Mouse (Mus musculus): ENCODE data around the gene Ly75. TPM values are rescaled to one million over a fixed set of nuclear protein-coding genes. Genes with fewer than 3 reads are reported as not detected.

Gene Ly75
- total and polyA plus RNA-seq, 3 experiments: 1.1 to 2.2 TPM; not detected in 1

DNA sequence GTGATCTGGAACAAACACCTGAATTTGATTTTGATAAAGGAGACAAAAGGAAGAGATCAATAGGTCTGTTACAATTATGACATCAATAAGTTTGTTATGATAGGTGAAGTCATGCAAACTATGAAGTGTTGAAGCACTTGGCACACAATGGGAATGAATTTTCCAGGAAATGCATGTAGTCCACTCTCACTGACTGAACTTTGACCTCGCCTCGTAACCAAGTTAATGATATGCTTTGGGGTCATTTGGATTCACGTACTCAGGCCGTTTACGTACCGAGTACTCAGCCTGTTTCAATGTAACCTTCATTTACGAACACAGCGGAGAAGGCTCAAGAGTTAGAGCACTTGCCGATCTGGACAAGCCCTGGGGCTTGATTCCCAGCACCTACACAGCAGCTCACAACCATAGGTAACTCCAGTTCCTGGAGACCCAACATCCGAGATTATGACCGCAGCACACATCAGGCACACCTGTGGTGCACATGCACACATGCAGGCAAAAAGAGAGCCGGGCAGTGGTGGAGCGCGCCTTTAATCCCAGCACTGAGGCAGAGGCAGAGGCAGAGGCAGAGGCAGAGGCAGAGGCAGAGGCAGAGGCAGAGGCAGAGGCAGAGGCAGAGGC lies 113.1 kb downstream of the Ly75 start:
- TF ChIP-seq NELFE (IDR thresholded peaks at IDR 0.05; ENCODE audit: low read depth, low read length) (no peak), POLR2AphosphoS5 (IDR thresholded peaks at IDR 0.05; ENCODE audit: borderline replicate concordance, low read depth, low read length) (no peak), MXI1 (IDR thresholded peaks at IDR 0.05; ENCODE audit: low read depth, low read length) (no peak), TAL1 (IDR thresholded peaks at IDR 0.05; ENCODE audit: low read length) (no peak), ZKSCAN1 (IDR thresholded peaks at IDR 0.05; ENCODE audit: low read depth, low read length) (no peak), NRF1 (IDR thresholded peaks at IDR 0.05; ENCODE audit: insufficient read depth, low read depth, low read length, poor library complexity, severe bottlenecking) (no peak), ZC3H11A (IDR thresholded peaks at IDR 0.05; ENCODE audit: low read depth, low read length) (no peak), MAX (IDR thresholded peaks at IDR 0.05; ENCODE audit: low read length) (no peak), TBP (IDR thresholded peaks at IDR 0.05; ENCODE audit: low read depth, low read length) (no peak), USF1 (IDR thresholded peaks at IDR 0.05; ENCODE audit: low read depth, low read length) (no peak), KAT2A (conservative IDR thresholded peaks at IDR 0.05; ENCODE audit: low read depth, low read length) (no peak), GABPA (IDR thresholded peaks at IDR 0.05; ENCODE audit: low read depth, low read length) (no peak), MAFK (IDR thresholded peaks at IDR 0.05; ENCODE audit: borderline replicate concordance, low read depth, low read length) (no peak), CTCF (IDR thresholded peaks at IDR 0.05 in 2 of 3, conservative IDR thresholded peaks at IDR 0.05 in 1 of 3; ENCODE audit: control insufficient read depth in 1 of 3, insufficient read depth in 1 of 3, low read depth in 2 of 3, low read length in 3 of 3, poor library complexity in 1 of 3, severe bottlenecking in 1 of 3) (no peak)
- H3K79me2 ChIP-seq (ENCODE audit: control insufficient read depth, insufficient read depth, low read length, poor library complexity): no peaks in the 10 kb centered on the region
- DNase-seq (ENCODE audit: low read depth, low spot score): no peak
- H3K4me1 ChIP-seq (ENCODE audit: control insufficient read depth in 1 of 2, insufficient read depth in 2 of 2, low read length in 2 of 2): no peaks in the 10 kb centered on the region
- H3K9me3 ChIP-seq (replicated peaks; ENCODE audit: insufficient read depth, low read length): no peaks in the 10 kb centered on the region
- H3K36me3 ChIP-seq (ENCODE audit: control insufficient read depth in 1 of 2, insufficient read depth in 2 of 2, low read length in 2 of 2): no peaks in the 10 kb centered on the region
- no peak overlapping the region for H3K9ac ChIP-seq (ENCODE audit: control insufficient read depth, low read depth, low read length, poor library complexity, severe bottlenecking)
- no peak overlapping the region for H3K4me3 ChIP-seq (ENCODE audit: control insufficient read depth in 1 of 2, insufficient read depth in 1 of 2, low read depth in 2 of 2, low read length in 2 of 2)
- no peak overlapping the region for H3K27ac ChIP-seq (ENCODE audit: control insufficient read depth, low read depth, low read length)
- H3K27me3 ChIP-seq (ENCODE audit: control insufficient read depth in 1 of 2, insufficient read depth in 2 of 2, low read length in 2 of 2): no peaks in the 10 kb centered on the region

DNA sequence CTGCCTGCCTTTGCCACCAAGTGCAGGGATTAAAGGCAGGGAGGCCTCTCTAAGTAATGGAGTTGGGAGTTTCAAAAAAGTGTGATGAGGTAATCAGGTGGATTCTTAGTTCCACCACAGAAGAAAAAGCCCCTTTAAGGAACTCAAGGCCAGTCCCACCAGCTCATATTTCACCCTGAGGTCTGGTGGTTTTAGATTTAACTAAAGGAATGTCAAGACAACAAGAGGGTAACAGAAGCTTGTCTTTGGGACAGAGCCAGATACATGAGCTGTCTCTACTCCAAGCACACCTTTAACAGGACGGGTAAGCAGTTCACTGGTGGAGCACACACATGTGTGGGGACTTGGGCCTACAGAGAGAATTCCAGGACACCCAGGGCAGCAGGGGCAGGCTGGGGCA lies 115.5 kb downstream of the Ly75 start:
- no peak overlapping the region for H3K9ac ChIP-seq (ENCODE audit: control insufficient read depth, low read depth, low read length, poor library complexity, severe bottlenecking)
- H3K4me1 ChIP-seq (ENCODE audit: control insufficient read depth in 1 of 2, insufficient read depth in 2 of 2, low read length in 2 of 2): no peaks in the 10 kb centered on the region
- no peaks in the 10 kb centered on the region for H3K36me3 ChIP-seq (ENCODE audit: control insufficient read depth in 1 of 2, insufficient read depth in 2 of 2, low read length in 2 of 2)
- no peaks in the 10 kb centered on the region for H3K9me3 ChIP-seq (replicated peaks; ENCODE audit: insufficient read depth, low read length)
- no peaks in the 10 kb centered on the region for H3K27me3 ChIP-seq (ENCODE audit: control insufficient read depth in 1 of 2, insufficient read depth in 2 of 2, low read length in 2 of 2)
- no peak for TF ChIP-seq TBP (IDR thresholded peaks at IDR 0.05; ENCODE audit: low read depth, low read length)
- TF ChIP-seq ZKSCAN1 (IDR thresholded peaks at IDR 0.05; ENCODE audit: low read depth, low read length): no peak
- no peak for TF ChIP-seq NRF1 (IDR thresholded peaks at IDR 0.05; ENCODE audit: insufficient read depth, low read depth, low read length, poor library complexity, severe bottlenecking)
- no peak for TF ChIP-seq TCF12 (IDR thresholded peaks at IDR 0.05; ENCODE audit: low read depth, low read length)
- no peak for TF ChIP-seq SMC3 (IDR thresholded peaks at IDR 0.05; ENCODE audit: low read depth, low read length)
- TF ChIP-seq HCFC1 (IDR thresholded peaks at IDR 0.05; ENCODE audit: low read depth, low read length): no peak
- no peak for TF ChIP-seq ETS1 (IDR thresholded peaks at IDR 0.05; ENCODE audit: low read depth, low read length)
- no peak for TF ChIP-seq MAZ (IDR thresholded peaks at IDR 0.05; ENCODE audit: low read depth, low read length)
- no peak for TF ChIP-seq MEF2A (IDR thresholded peaks at IDR 0.05; ENCODE audit: extremely low read depth, insufficient replicate concordance, low read depth, low read length, poor library complexity, severe bottlenecking)
- no peak for TF ChIP-seq CTCF (IDR thresholded peaks at IDR 0.05 in 2 of 3, conservative IDR thresholded peaks at IDR 0.05 in 1 of 3; ENCODE audit: control insufficient read depth in 1 of 3, insufficient read depth in 1 of 3, low read depth in 2 of 3, low read length in 3 of 3, poor library complexity in 1 of 3, severe bottlenecking in 1 of 3)
- no peak for TF ChIP-seq SIN3A (IDR thresholded peaks at IDR 0.05; ENCODE audit: low read length)
- TF ChIP-seq POLR2AphosphoS2 (IDR thresholded peaks at IDR 0.05; ENCODE audit: low read length): no peak
- no peak for TF ChIP-seq JUND (IDR thresholded peaks at IDR 0.05; ENCODE audit: low read depth, low read length)
- TF ChIP-seq KAT2A (conservative IDR thresholded peaks at IDR 0.05; ENCODE audit: low read depth, low read length): no peak
- TF ChIP-seq BHLHE40 (IDR thresholded peaks at IDR 0.05; ENCODE audit: borderline replicate concordance, low read depth, low read length): no peak
- no peak for TF ChIP-seq USF2 (IDR thresholded peaks at IDR 0.05; ENCODE audit: borderline replicate concordance in 1 of 2, insufficient read depth in 1 of 2, low read depth in 1 of 2, low read length in 2 of 2)
- TF ChIP-seq E2F4 (IDR thresholded peaks at IDR 0.05; ENCODE audit: borderline replicate concordance, low read depth, low read length): no peak
- no peak for DNase-seq (ENCODE audit: low read depth, low spot score)
- no peaks in the 10 kb centered on the region for H3K79me2 ChIP-seq (ENCODE audit: control insufficient read depth, insufficient read depth, low read length, poor library complexity)
- no peak overlapping the region for H3K27ac ChIP-seq (ENCODE audit: control insufficient read depth, low read depth, low read length)
- no peak overlapping the region for H3K4me3 ChIP-seq (ENCODE audit: control insufficient read depth in 1 of 2, insufficient read depth in 1 of 2, low read depth in 2 of 2, low read length in 2 of 2)

Measured in MEL (cell line).